Mouse (Mus musculus) C2C12 (cell line): Measurements from ENCODE around the gene Rbp3.

ENCODE experiments used
- CTCF ChIP-seq: IDR thresholded peaks from one replicate; pipeline ENCODE4 v1.5.1; 2011; ENCODE audit not compliant: control insufficient read depth, insufficient read depth, insufficient read length
- MAX ChIP-seq: IDR thresholded peaks from one replicate; pipeline ENCODE4 v1.6.1; 2011; ENCODE audit warnings: mild to moderate bottlenecking, control low read depth
- MYOD1 ChIP-seq: IDR thresholded peaks from one replicate; pipeline ENCODE4 v1.6.1; 2011; ENCODE audit warnings: low read depth; ENCODE audit not compliant: control insufficient read depth, insufficient read length
- MYOG ChIP-seq: IDR thresholded peaks from one replicate; pipeline ENCODE4 v1.6.1; 2011; ENCODE audit not compliant: control insufficient read depth, insufficient read length; ENCODE audit errors: extremely low read depth

GRCm38 (mm10) chr14:34002358-34002757, 48.6 kb downstream of the Rbp3 start:
- TF ChIP-seq CTCF (no peak), MAX (no peak), MYOG (no peak), MYOD1 (no peak)
